Mouse (Mus musculus) ES-CJ7 (cell line): ENCODE measurements around the gene Slain2.
"Not testable (repeated sequence)": the region's sequence is repeated elsewhere in the genome, so short reads cannot be mapped to it uniquely, and the experiment has no call there.

ENCODE experiments used
- DNase-seq: peaks from one replicate; pipeline ENCODE4 v3.0.0; 2011; ENCODE audit warnings: low read depth, low spot score

The Slain2 gene

DNA sequence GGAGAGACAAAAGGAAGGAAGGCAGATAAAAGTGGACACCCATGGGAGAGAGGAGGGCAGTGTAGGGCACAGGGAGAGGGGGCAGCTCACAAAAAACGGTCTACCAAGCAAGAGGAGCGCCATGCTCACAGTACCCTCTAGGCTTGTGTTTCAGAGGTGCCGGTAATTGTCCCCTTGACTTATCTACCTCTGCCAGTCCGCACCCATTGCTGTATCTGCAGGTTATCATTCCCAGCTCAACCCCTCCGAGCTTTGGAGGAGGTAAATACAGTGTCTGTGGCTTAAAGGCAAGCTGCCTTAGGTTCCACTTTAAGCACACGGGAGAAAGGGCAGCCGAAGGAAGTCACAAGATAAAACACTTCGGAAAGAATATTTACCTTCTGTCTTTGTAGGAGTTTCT lies 14.8 kb upstream of the Slain2 start:
- no peak for DNase-seq

DNA sequence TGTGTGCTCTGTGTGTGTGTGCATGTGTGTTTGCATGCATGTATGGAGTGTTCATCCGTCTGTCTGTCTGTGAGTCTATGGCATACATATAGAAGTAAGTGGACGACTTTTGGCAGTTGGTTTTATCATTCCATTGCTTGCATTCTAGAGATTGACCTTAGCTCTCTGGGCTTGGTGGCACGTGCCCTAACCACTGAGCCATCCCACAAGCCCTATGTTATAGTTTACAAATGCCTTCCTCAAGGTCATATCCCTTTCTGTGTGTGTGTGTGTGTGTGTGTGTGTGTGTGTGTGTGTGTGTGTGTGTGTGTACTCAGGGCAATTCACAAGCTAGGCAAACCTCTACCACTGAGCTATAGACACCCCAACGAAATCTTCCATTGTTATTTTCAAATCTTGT lies 12.2 kb upstream of the Slain2 start:
- peak; percentile 79 for DNase-seq

DNA sequence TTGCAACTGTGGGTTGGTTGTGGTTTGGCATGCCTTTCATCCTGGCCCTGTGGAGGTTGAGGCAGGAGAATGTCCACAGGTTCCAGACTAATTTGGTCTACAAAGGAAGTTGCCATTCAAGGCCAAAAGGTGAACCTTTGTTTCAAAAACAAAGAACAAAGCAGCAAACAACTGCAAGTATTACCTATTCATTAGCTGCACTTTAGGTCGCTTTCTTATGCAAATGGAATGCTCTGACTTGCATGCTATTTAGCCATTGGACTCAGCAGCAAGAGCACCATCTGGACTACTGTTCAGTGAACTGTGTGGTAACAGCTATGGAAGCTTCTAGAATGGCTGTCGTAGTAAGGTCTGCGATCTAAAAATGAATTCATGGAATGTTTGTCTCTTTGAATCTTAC lies 11.8 kb upstream of the Slain2 start:
- DNase-seq: peak; percentile 99

DNA sequence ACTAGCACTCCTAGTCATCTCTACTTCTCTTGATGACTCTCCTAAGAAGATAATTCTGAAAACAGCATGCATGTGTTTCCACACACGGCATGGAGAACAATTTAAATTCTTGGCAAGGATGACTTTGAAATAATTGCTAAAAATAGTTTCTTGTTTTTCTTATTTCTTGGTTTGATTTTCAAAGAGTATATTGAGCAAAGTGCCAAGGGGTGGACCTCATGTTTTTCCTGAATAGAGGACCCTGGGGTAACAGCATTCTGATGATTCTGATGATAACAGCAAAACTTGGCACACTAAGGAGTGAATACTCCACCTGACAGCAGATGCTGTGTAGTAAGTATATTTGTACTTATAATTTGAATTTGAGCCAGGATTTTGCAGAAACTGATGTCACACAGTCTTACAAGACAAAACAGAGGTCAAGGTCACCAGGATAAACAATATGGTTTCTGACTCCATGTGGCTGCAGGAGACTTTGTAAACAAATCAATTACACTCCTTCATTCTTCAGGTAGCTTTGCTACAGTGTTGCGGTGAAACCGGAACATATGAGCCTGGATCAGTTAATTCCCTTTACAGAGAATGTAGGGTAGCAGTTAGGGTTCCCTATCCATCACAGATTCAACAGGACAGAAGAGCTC lies 11.1 kb upstream of the Slain2 start:
- DNase-seq: peak; percentile 53

DNA sequence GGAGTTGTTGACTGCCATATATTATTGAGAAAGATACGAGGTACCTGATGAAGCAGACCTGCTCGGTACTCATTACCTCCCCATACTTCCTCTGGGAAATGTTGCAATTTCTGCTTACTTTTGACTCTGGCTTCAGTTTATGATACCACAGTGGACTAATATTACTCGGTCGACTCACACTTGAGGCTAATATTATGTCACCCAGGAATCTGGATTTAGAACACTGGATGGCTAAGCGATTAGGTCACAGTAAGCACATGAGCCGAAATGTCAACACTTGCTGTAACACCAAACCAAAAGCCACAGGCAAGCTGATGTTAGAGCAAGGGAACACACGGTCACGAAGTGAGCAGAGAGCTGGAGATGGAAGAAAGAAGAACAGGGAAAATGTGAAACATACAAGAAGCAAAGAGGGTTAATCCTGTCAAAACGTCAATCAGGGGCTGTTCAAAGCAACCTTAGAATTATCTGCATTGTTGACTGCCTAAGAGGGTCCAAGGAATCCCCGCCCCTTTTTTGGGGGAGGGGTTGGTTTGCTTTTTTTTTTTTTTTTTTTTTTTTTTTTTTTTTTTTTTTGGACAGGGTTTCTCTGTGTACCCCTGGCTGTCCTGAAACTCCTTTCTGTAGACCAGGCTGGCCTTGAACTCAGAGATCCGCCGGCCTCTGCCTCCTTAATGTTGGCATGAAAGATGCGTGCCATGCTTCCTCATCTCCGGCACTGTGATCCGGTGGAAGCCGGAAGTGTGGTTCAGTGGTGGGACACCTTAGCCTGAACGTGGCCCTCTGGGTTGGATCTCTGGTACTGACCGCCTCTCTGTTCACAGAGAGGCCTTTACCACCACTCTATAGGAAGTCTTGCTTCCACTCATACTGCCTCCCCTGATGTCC lies 9.0 kb upstream of the Slain2 start:
- DNase-seq: peak; percentile 39

DNA sequence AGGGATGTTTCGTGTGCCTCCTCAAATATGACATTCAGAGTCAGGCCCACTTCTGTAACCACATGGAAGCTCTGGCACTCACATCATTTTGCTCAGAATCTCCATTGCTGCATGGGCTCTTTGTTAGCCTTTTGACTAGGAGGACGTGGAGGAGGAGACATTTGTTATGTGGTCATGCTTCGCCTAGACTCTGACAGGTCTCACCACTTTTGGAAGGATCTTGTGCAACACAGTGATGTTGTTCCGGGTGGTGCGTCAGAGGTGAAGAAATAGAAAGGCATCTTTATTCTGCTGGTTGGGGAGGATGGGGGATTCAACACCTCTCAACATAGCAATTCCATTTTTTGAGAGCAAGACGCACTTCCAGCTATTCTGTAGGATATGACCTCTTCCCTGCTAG lies 6.7 kb upstream of the Slain2 start:
- no peak for DNase-seq

DNA sequence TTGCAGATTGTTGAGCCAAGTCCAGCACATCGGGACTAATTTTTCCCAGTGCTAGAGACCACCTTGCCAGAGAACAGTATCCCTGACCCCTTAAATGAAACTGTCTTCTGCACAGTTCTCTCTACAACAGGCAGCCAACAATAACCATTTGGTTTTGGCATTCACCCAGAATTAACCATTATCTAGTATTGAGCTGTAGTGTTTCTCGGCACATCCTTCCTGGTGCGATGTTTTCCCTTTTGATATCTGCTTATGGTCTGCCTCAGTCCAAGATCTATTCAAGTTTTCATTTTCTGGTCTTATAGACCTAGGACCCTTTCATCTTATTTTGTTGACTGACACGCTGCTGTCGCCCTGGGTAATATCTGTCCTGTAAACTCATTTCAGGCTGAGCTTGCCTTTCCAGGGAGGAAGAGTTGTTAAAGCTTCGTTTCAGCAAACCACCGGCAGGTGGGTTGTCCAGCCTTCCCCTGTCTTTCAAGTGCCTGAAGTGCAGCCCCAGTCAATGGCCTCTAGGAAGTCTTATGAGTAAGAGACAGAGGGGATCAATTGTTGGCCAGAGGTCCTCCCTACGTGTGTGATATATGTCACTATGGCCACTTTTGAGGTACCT lies 5.7 kb upstream of the Slain2 start:
- DNase-seq: no peak

DNA sequence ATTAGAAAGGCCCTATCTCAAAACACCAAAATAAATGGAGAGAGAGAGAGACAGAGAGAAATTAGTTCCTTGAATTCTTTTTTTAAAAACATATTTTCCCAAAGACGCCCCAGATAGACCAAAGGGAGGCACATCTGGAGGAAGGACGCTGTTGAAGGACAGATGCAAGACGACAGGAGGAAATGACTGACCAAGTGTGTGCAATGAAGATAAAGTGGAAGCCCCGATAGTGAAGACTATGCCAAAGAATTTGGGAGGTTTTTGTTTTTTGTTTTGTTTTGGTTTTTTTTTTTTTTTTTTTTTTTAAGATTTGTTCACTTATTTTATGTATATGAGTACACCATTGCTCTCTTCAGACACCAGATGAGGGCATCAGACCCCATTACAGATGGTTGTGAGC lies 4.7 kb upstream of the Slain2 start:
- no peak for DNase-seq

DNA sequence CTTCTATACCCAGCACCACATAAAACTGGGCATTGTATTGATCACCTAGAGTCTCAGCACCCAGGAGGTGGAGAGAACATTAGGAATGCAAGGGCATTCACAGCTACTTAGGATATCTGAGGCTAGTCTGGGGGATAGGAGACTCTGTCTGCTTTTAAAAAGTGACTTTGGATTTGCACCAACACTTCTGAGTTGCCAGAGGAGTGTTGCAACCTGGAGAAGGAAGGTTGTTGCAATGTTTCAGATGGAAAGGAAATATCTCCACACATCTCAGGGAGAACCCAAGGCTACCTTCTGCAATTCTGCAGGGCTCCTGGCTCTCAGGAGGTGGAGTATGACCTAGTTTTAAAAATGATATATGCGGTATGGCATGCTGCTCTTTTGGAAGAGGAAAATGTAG lies 3.7 kb upstream of the Slain2 start:
- DNase-seq: no peak

DNA sequence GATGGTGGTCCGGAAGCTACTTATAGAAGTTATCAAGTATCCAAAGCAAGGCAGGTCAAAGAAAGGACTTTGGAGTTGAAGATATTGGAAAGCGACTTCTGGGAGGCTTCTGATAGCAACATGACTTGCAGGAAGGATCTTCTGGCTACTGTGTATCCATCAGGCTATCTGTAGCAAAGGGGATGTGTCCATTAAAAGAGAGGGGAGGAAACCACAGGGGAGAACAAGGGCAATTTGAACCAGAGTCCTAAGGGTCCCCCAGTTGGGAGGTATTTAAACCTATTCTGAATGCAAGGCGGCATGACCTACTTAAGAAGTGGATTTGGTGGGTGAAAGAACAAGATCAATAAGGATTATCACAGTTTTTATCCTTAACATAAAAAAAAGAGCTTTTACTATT lies 2.8 kb upstream of the Slain2 start:
- no peak for DNase-seq

DNA sequence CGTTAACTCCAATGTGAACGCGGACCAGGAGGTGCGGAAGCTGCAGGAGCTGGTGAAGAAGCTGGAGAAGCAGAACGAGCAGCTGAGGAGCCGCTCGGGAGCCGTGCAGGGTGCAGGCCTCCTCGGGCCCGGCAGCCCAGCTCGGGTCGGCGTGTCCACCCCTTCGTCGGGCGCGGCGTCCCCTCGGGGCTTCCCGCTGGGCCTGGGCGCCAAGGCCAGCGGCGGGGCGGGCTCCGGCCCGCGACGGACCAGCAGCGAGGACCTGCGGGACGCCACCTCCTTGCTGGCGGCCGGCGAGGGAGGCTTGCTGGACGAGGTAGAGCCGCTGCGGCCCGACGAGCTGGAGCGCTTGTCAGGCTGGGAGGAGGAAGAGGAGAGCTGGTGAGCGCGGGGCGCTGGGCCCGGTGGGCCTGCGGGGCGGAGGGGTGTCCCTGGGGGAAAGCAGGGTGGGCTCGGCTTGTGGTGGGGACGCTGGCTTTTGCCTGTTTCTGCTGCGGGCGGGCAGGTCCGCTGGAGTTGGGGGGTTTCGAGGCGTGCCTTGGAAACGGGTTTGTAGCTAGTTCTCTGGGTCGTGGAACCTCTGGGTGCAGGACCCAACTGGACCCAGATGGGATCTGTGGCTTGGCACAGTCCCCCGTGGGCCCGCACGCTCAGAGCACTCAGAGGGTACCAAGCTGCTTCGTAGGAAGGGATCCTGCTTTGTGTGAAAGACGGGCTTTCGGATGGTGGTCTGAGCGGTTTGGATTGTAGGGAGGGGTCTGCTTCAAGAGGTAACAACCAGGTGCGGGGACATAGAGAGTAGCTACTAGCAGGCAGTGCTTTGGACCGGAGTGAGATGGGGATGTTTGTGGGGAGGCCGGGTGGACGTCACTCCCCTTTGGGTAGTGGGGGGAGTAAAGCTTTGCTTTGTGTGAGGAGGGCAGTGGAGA lies 793 bp downstream of the Slain2 start:
- no peak for DNase-seq

DNA sequence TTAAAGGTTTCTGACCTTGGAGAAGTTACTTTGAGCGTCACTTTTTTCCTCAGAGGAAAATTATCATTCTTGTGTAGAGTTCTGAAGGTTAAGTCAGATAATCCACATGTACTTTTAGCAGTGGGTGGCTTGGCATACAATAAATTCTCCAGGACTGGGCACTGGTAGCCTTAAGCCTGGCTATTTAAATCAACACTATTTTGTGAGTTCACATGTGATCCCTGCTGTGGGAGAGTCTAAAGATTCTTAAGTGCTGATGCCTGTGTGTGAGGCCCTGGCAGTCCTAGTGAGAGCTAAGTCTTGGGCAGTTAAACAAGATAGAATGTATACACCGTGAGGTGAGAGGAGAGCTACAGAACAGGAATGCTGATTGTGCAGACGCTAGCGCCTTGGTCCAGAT lies 1.9 kb downstream of the Slain2 start:
- no peak for DNase-seq

DNA sequence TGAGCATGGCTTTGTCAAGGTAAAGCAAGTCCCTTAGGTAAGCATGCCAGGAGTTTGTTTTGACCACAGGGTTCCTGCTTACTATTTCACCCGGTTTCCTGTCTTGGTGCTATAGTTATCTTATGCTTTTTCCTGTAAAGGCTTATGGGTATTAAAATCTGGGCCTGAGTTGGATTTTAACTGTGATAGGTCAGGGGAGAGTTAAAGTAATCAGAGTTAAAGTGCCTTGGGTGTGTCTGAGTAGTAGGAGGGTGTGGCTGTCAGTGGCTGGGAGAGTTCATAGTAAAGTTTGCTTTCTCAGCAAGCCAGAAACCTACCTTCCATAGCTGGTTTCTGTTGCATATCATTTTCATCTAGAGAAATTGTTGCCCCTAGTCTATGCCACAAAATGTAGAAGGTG lies 2.7 kb downstream of the Slain2 start:
- no peak for DNase-seq

DNA sequence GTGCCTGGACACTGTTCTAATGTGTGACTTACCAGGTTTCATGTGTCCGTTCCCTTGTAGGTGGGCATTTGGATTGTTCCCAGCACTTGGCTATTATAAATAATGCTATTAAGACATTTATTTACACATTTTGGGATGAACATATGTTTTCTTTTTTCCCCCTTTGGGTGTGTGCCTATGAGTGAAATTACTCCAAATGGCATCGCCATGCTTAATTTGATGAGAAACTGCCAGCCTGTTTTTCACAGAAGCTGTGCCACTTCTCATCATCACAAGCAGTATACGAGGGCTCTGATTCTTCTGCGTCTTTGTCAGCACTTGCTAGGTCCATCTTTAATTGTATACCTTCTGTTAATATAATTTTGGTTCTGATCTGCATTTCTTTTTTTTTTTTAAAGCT lies 6.3 kb downstream of the Slain2 start:
- DNase-seq: no peak

DNA sequence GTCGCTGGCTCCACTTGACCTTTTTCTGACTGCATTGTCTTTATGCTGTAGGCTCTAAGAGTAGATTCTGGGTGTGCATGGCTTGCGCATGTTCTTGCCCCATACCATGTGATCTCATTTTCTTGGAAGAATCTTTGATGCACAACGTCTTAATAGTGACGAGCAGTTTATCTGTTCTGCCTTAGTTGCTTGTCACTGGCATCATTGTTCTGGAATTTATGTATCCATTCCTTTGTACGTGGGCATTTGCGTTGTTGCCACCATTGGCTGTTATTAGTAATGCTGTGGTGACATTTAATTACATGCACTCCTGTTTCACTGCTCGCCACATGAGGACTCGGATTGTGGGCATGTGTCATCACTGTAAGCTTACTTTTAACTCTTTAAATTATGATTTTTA lies 7.1 kb downstream of the Slain2 start:
- DNase-seq: no peak

DNA sequence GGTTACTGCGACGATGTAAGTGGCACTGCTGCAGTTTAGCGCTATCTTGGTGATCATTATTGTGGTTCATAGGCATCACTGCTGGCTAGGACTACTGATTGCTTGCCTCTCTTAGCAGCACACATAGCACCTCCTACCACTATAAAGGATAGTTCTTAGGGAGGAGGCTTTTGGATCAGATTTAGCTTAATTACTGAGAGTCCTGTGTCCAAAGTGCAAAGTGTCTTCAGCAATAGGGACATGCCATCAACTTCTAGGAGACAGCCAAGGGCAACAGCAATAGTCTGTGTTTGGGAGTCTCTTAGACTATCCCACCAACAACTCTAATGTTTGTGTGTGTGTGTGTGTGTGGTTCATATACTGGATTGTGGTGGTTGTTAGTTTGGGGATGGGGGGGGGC lies 8.7 kb downstream of the Slain2 start:
- DNase-seq: no peak

DNA sequence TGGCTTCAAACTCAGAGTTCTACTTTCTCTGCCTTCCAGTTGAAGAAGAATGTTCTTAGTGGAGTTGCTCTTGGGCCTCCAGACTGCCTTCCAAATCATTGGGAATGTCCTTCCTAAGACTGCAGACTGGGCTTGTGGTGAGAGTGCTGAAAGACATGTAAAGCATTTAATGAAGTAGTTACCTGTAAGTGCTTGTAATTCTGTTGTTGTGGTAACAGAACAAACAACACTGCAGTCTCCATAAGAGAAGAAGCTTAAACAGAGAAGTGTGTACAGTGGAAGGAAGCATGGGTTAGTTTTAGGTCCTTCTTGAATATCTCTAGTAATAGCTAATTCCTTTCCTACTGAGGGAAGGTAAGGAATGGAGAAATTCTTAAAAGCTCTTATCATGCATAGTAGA lies 13.0 kb downstream of the Slain2 start:
- DNase-seq: no peak

DNA sequence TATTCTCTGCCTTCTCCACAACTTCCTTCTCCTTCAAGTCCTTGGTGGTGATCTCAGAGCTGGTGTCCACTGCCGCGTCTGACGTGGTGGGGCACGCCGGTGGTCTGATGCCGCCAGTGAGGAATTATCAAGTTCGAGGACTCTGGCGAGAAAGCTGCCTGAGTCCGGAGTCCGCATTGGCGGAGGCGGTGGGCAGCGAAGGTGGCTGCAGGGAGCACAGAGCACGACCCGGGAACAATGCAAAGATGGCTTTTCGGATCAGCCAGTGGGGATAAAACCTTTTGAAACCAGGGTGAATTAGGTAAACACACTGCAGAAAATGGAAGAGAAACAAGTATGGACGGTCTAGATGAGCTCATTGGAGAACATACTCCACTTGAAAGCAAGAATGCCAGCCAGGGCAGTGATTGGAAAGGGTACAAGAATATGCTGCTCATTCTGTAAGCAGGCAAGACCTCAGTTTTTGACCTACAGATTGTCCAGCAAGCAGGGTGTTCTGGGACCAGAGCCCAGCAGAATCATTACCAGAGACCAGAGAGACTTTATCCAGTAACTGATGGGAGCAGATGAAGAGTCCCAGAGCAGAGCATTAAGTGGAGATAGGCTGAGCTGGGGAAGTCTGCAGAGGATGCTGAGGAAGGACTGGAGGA lies 19.0 kb downstream of the Slain2 start:
- DNase-seq: no peak

DNA sequence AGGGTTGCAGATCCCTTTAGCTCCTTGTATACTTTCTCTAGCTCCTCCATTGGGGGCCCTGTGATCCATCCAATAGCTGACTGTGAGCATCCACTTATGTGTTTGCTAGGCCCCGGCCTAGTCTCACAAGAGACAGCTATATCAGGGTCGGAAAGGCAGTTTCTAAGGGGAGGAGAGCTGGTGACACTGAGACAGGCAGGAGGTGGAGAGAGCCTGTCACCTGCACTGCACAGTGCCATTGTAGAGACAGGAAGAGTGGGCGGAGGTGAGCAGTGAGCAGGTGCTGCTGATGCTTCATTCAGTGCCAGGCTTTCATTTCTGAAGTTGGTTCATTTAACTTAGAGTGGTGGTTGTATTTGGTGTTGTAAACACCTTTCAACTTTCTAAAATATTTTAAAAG lies 24.3 kb downstream of the Slain2 start:
- DNase-seq: not testable (repeated sequence)

DNA sequence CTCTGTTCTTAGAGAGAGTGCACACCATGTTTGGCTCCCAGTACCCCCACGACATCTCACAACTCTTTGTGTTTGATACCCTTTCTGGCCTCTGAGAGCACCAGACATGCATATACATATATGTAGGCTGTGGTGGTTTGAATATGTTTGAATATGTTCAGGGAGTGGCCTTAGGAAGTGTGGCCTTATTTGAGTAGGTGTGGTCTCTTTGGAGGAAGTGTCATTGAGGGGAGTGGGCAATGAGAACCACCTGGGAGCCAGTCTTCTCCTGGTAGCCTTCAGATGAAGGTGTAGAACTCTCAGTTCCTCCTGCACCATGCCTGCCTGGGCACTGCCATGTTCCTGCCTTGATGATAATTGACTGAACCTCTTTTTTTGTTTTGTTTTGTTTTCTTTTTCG lies 25.2 kb downstream of the Slain2 start:
- no peak for DNase-seq

DNA sequence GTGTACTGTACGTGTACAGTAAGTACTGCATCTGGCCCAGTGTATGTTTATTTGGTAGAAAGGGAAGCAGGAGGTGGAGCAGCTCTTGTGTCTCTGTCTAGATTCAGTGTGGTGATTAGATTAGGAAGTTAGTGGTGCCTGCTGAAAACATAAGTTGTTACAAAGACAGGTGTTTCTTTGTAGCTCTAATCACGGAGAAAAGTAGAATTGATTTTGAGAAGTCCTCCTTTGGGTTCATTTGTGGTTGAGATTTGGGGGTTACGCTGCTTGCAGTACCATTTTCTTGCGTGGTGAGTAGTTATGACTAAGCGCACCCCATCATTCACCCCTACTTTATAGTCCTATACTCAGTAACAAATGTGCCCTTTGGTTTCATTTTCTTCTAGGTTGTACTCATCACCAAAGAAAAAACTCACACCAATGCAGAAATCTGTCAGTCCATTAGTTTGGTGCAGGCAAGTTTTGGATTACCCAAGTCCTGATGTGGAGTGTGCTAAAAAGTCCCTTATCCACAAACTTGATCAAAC lies 26.9 kb downstream of the Slain2 start:
- no peak for DNase-seq
